Mouse (Mus musculus) heart, embryonic 12.5 days (tissue): Measurements from ENCODE around the gene Gpat3. TPM values are rescaled to one million over a fixed set of nuclear protein-coding genes. Genes with fewer than 3 reads are reported as not detected.

ENCODE experiments used
- ATAC-seq: fragments of 200-750 bp; cut with Nextera tagmentation; 2 replicates; pipeline ENCODE4 v1.8.0; 2017; ENCODE audit warnings: moderate TSS enrichment, moderate library complexity; ENCODE audit not compliant: insufficient number of reproducible peaks, low FRiP score
- H3K27ac ChIP-seq: fragments of 300-500 bp; sonication (generic); 2 replicates; pipeline ENCODE4 v1.5.1; 2016; ENCODE audit warnings: mild to moderate bottlenecking, moderate library complexity; ENCODE audit not compliant: poor library complexity, severe bottlenecking
- H3K27me3 ChIP-seq: fragments of 300-500 bp; sonication (generic); replicated peaks from 2 replicates; pipeline ENCODE4 v1.6.1; 2016; ENCODE audit warnings: mild to moderate bottlenecking, moderate library complexity
- H3K36me3 ChIP-seq: fragments of 300-500 bp; sonication (generic); 2 replicates; pipeline ENCODE4 v1.6.1; 2016; ENCODE audit warnings: mild to moderate bottlenecking, moderate library complexity
- H3K4me1 ChIP-seq: fragments of 300-500 bp; sonication (generic); replicated peaks from 2 replicates; pipeline ENCODE4 v1.6.1; 2016; ENCODE audit warnings: mild to moderate bottlenecking
- H3K4me2 ChIP-seq: fragments of 300-500 bp; sonication (generic); 2 replicates; pipeline ENCODE4 v1.6.1; 2016; ENCODE audit warnings: mild to moderate bottlenecking, moderate library complexity
- H3K4me3 ChIP-seq: fragments of 300-500 bp; sonication (generic); 2 replicates; pipeline ENCODE4 v1.5.1; 2016; ENCODE audit warnings: mild to moderate bottlenecking
- H3K9ac ChIP-seq: fragments of 300-500 bp; sonication (generic); 2 replicates; pipeline ENCODE4 v1.6.1; 2016; ENCODE audit warnings: mild to moderate bottlenecking, moderate library complexity
- H3K9me3 ChIP-seq: fragments of 300-500 bp; sonication (generic); replicated peaks from 2 replicates; pipeline ENCODE4 v1.6.1; 2016; ENCODE audit warnings: mild to moderate bottlenecking, moderate library complexity
- WGBS: fragments of 180-500 bp; shearing (Covaris S2); methylation state at CpG from one replicate; pipeline ENCODE4 v1.1.7; 2016; 5-methylcytosine and 5-hydroxymethylcytosine counted together
- polyA plus RNA-seq: library from polyadenylated mRNA; unstranded; fragments of >200 nt; fragmentation: Nextera tagmentation; extraction: Ambion mirVana; gene quantifications from 2 replicates; pipeline ENCODE4 v1.2.1, GENCODE M21; 2016

The Gpat3 gene
- polyA plus RNA-seq, 1 experiment from 2014 or later: 12.1 TPM

DNA sequence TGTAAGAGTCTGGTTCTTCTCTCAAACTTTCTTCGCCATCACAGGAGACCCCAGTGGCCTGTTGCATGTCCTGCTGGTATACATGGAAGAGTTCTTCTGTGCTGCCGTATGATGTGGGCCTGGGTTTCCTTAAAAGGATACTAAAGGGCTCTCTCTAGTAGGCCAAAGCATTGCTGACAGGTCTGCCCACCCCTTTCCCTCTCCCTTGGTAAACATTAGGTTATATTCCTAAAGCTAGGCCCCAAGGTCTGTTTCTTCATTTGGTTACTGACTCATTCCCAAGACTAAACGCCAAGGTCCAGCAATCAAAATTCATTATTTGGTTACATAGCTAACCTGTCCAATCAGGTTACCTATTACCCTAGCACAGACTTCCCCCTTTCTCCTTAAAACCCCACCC is 12.8 kb upstream of the Gpat3 start:
- Histone ChIP-seq H3K27ac (no peak overlapping the region), H3K9ac (no peak overlapping the region), H3K27me3 (no peaks in the 10 kb centered on the region), H3K9me3 (no peaks in the 10 kb centered on the region), H3K4me1 (peaks cover 13% of the 10 kb centered on the region), H3K4me3 (no peak overlapping the region), H3K4me2 (no peak overlapping the region), H3K36me3 (no peaks in the 10 kb centered on the region)
- no peak for ATAC-seq
- 79% methylated on average over 3 of the region's 3 CpGs for WGBS

DNA sequence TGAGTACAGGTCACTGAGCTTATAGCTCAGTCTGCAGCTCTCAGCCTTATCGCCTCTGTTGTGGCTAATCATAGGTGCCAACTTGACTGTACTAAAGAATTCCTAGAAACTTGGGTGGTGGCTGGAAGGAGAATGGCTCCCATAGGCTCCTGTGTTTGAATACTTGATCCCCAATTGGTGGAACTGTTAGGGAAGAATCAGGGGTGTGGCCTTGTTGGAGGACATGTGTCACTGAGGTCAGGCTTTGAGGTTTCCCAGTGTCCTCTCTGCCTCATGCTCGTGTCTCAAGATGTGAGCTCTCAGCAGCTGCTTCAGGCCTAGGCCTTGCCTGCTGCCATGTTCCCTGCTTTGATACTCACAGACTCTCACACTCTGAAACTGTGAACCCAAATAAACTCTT is 11.7 kb upstream of the Gpat3 start:
- Histone ChIP-seq H3K27ac (no peak overlapping the region), H3K36me3 (no peaks in the 10 kb centered on the region), H3K4me3 (no peak overlapping the region), H3K9ac (no peak overlapping the region), H3K4me1 (peaks cover 20% of the 10 kb centered on the region), H3K4me2 (no peak overlapping the region), H3K9me3 (no peaks in the 10 kb centered on the region), H3K27me3 (no peaks in the 10 kb centered on the region)
- ATAC-seq: no peak
- WGBS: 69% methylated on average over 2 of the region's 2 CpGs

DNA sequence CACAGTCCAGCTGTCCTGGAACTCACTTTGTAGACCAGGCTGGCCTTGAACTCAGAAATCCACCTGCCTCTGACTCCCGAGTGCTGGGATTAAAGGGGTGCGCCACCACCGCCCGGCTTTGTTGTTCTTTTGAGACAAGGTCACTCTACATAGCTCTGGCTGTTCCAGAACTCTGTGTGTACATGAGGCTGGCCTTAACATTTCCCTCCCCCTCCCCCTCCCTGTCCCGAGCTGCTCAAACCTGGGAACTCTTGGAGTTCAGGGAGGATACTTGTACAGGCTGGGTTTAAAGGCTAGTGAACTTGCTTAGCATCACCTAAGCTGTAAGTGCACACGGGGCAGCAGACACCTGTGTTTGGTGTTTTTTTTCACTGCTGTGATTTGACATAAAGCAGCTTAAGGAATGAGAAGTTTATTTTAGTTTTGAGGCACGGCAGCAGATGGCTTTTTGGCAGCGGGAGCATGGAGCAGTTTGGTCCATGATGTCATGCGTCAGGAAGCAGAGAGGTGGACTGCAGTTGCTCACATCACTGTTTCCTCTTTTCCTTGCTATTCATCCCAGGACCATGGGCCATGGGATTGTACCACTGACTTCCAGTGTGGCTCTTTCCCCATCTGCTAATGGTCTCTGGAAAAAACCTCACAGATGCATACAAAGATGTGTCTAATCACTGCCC is 9.5 kb upstream of the Gpat3 start:
- H3K27me3 ChIP-seq: no peaks in the 10 kb centered on the region
- H3K27ac ChIP-seq: peak overlapping the region; percentile 72
- H3K9me3 ChIP-seq: no peaks in the 10 kb centered on the region
- no peak overlapping the region for H3K4me3 ChIP-seq
- WGBS: 37% methylated on average over 9 of the region's 9 CpGs
- no peak for ATAC-seq
- H3K4me1 ChIP-seq: peaks cover 20% of the 10 kb centered on the region
- no peaks in the 10 kb centered on the region for H3K36me3 ChIP-seq
- no peak overlapping the region for H3K4me2 ChIP-seq
- no peak overlapping the region for H3K9ac ChIP-seq

DNA sequence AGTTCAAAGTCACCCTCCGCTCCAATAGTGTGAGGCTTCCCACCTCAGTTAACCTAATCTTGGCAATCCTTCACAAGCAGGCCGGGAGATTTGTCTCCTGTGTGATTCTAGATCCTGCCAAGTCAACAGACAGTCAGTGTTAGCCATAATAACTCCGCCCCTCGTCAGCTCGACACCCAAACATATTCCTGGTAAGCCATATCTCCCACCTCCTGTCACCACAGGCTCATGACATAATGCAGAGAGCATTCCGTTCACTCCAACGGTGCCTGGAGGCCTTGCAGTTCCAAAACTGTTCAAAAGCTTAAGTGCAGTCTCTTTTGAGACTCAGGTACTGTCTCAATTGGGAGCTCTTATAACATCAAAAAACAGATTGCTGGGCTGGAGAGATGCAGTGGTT is 7.6 kb upstream of the Gpat3 start:
- H3K36me3 ChIP-seq: 0 out of 2 replicates have a peak, but pooled peaks cover 4% of the 10 kb centered on the region
- WGBS: 13% methylated on average over 7 of the region's 7 CpGs
- H3K4me1 ChIP-seq: peaks cover 20% of the 10 kb centered on the region
- no peak overlapping the region for H3K4me3 ChIP-seq
- peak overlapping the region; percentile 78 for H3K27ac ChIP-seq
- H3K9me3 ChIP-seq: peaks cover 11% of the 10 kb centered on the region
- H3K4me2 ChIP-seq: no peak overlapping the region
- peak; percentile 86 for ATAC-seq
- H3K9ac ChIP-seq: no peak overlapping the region
- H3K27me3 ChIP-seq: no peaks in the 10 kb centered on the region

DNA sequence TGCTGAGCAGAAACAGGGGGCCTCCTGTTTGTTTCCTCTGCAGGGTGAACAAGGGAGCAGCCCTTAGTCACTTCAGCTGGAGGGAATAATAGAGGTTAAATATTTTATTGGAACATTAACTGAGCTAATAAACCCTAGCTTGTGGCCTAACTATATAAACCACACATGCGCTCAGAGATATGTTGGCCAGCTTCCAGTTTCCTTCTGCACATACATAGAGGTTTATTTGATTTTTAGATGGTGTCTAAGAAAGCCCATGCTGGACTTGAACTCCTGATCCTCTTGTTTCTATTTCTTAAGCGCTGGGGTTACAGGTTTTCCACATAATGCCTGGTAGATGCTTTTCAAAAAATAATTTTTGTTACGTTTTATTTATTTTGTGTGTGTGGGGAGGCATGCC is 1.0 kb upstream of the Gpat3 start:
- H3K9me3 ChIP-seq: peaks cover 11% of the 10 kb centered on the region
- peaks cover 19% of the 10 kb centered on the region; the same call in 1 of the 2 replicates for H3K4me1 ChIP-seq
- 56% methylated on average over 3 of the region's 3 CpGs for WGBS
- H3K27me3 ChIP-seq: no peaks in the 10 kb centered on the region
- no peak overlapping the region for H3K27ac ChIP-seq
- H3K4me3 ChIP-seq: peak overlapping the region; percentile 69
- peak overlapping the region; percentile 83 for H3K4me2 ChIP-seq
- ATAC-seq: no peak
- H3K36me3 ChIP-seq: 0 out of 2 replicates have a peak, but pooled peaks cover 7% of the 10 kb centered on the region
- H3K9ac ChIP-seq: peak overlapping the region; percentile 86

DNA sequence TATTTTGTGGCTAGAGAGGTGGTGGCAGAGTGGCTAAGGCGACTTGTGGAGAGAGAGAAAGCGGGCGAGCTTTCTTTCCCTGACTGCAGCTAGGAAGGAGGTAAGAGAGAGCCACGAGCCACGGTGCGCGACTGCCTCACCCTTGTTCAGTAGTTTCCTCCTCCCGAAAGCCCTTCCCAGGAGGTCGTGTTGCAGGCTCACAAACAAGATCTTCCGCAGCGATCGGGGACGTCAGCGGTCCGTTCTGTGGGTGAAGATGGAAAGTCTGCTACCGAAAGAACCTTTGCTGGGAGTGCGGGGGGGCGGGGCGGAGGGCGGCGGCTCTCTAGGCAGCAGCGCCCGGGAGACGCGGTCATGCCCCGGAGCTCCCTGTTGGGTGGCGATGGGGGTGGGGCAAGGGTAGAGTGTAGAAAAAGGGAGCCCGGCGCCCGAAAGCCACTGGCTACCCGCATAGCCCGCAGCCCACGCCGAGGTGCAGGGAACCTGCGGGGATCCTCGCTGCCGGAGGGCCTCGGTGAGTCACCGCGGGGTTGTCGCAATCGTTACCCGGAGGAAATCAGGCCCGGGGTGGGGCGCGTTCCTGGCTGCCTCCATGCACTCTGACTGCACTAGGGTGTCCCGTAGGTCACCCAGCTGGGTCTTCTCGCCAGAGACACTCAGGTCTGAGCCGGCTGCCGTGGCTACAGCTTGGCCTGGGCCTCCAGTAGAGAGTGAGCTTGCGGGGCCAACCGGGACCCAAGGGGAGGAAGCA is 510 bp downstream of the Gpat3 start:
- ATAC-seq: peak; percentile 79
- no peaks in the 10 kb centered on the region for H3K27me3 ChIP-seq
- under 1% methylated on average over 51 of the region's 52 CpGs for WGBS
- 0 out of 2 replicates have a peak, but pooled peaks cover 9% of the 10 kb centered on the region for H3K36me3 ChIP-seq
- peak overlapping the region; percentile 94 for H3K27ac ChIP-seq
- H3K4me1 ChIP-seq: peaks cover 19% of the 10 kb centered on the region; the same call in 1 of the 2 replicates
- peaks cover 11% of the 10 kb centered on the region for H3K9me3 ChIP-seq
- H3K4me2 ChIP-seq: peak overlapping the region; percentile 83
- peak overlapping the region; percentile 86 for H3K9ac ChIP-seq
- peak overlapping the region; percentile 69 for H3K4me3 ChIP-seq

DNA sequence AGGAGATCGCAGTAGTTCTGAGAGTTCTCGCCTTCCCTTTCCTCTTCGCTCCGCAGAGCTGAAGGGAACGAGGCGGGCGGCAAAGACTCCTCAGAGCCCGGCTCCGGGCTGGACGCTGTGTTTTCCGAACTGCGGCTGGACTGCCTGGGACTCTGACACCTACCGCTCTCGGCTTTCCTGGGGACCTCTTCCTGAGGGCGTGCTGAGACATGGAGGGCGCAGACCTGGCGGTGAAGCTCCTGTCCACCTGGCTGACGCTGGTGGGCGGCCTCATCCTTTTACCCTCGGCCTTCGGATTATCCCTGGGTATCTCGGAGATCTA is 1.0 kb downstream of the Gpat3 start:
- ATAC-seq: peak; percentile 37; the same call in 1 of the 2 replicates
- under 1% methylated on average over 22 of the region's 22 CpGs for WGBS
- Histone ChIP-seq H3K4me2 (peak overlapping the region; percentile 83), H3K4me3 (peak overlapping the region; percentile 69), H3K27me3 (no peaks in the 10 kb centered on the region), H3K36me3 (0 out of 2 replicates have a peak, but pooled peaks cover 9% of the 10 kb centered on the region), H3K27ac (peak overlapping the region; percentile 94), H3K4me1 (peaks cover 19% of the 10 kb centered on the region; the same call in 1 of the 2 replicates), H3K9ac (peak overlapping the region; percentile 86), H3K9me3 (peaks cover 10% of the 10 kb centered on the region)

DNA sequence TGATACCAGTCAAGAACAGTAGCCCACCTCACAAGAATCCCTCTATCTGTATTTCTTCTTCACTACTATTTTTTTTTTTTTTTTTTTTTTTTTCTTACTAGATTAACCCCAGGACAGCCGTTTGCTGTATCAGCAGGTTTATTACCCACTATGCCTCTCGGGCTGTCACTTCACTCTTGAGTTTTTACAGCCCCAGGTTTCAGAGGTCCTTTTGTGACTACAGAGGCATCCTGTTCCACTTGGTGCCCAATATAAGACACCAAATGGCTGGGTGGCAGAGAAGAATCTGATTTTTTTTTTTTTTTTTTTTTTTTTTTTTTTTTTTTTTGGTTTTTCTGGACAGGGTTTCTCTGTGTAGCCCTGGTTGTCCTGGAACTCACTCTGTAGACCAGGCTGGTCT is 1.6 kb downstream of the Gpat3 start:
- H3K9ac ChIP-seq: peak overlapping the region; percentile 86
- no peak for ATAC-seq
- peak overlapping the region; percentile 83 for H3K4me2 ChIP-seq
- peaks cover 4% of the 10 kb centered on the region; the same call in 1 of the 2 replicates for H3K9me3 ChIP-seq
- no peaks in the 10 kb centered on the region for H3K27me3 ChIP-seq
- 0 out of 2 replicates have a peak, but pooled peaks cover 9% of the 10 kb centered on the region for H3K36me3 ChIP-seq
- peak overlapping the region; percentile 69 for H3K4me3 ChIP-seq
- H3K4me1 ChIP-seq: peaks cover 21% of the 10 kb centered on the region; the same call in 1 of the 2 replicates
- 0 out of 2 replicates have a peak overlapping the region, but pooled peaks have one; percentile 94 for H3K27ac ChIP-seq
- WGBS: 4% methylated on average over 2 of the region's 2 CpGs

DNA sequence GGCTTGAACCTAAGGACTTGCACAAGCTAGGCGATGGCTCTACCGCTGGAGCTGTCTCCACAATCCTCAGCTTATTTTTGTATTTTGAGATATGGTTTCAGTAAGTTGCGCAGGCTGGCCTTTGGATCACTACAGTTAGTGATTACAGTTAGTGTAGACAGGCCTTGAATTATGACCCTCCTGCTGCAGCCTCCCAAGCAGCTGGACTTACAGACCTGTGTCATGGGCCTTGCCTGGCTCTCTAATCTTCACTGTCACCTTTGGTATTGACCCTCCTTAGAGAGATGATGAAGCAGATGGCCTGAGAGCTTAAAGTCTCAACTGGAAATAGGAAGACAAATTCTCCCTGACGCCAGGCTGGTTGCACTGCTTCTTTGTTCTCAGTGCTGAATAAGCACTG is 8.4 kb downstream of the Gpat3 start:
- 67% methylated on average over 4 of the region's 4 CpGs for WGBS
- Histone ChIP-seq H3K27ac (no peak overlapping the region), H3K4me2 (no peak overlapping the region), H3K36me3 (0 out of 2 replicates have a peak, but pooled peaks cover 6% of the 10 kb centered on the region), H3K9me3 (no peaks in the 10 kb centered on the region), H3K9ac (no peak overlapping the region), H3K4me3 (no peak overlapping the region), H3K4me1 (0 out of 2 replicates have a peak, but pooled peaks cover 2% of the 10 kb centered on the region), H3K27me3 (no peaks in the 10 kb centered on the region)
- ATAC-seq: no peak

DNA sequence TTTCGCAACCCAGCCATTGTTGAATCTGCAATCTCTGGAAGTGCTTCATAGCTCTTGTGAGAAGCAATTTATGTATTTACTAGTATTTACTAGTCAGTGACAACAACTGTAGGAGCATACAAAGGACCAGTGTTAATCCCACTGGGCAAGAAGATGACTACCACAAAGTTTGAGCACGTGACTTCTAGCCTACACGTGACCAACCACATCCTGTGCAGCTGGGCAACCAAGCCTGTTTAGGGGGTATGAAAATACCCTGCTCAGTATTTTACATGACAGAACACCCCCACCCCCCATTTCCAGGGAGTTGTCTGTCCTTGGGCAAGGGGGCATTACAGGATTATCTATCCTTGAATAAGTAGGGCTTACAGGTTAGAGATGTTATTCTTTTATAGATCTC is 11.0 kb downstream of the Gpat3 start:
- no peak for ATAC-seq
- Histone ChIP-seq H3K9ac (no peak overlapping the region), H3K36me3 (no peaks in the 10 kb centered on the region), H3K4me1 (peaks cover 22% of the 10 kb centered on the region), H3K4me2 (no peak overlapping the region), H3K27ac (no peak overlapping the region), H3K27me3 (no peaks in the 10 kb centered on the region), H3K4me3 (no peak overlapping the region), H3K9me3 (no peaks in the 10 kb centered on the region)
- WGBS: 85% methylated on average over 3 of the region's 3 CpGs

DNA sequence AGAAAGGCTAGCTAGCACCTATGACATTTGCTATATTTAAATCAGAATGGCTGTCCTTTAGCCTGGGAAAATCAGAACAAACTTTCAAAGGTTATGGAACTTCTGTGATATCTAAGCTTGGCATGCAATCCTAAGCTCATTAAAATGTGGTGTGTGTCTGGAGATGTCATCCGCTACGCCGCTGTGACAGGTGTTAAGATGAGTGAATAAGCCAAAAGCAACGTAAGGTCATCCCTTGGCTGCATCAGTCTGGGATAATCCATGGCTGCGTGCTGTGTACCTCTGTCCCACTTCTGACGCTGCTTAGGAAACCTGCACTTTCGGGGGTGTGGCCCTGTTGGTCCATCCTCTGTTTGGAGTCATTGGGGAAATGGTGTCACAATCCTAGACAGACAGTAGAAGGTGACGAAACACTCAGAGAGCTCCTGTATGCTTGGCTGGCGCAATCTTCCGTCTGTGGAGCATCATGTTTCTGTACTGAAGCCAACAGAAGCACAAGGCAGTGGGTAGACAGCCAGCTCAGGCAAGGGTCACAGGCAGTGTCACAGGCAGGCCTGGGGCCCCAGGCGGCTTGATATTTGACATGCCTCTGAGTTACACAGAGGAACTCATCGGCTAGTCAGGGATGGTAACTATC is 15.0 kb downstream of the Gpat3 start:
- ATAC-seq: peak; percentile 83
- H3K9me3 ChIP-seq: no peaks in the 10 kb centered on the region
- no peak overlapping the region for H3K4me3 ChIP-seq
- peak overlapping the region; percentile 21; the same call in 1 of the 2 replicates for H3K4me2 ChIP-seq
- H3K4me1 ChIP-seq: peaks cover 30% of the 10 kb centered on the region
- H3K9ac ChIP-seq: no peak overlapping the region
- H3K27ac ChIP-seq: peak overlapping the region; percentile 75
- H3K36me3 ChIP-seq: 0 out of 2 replicates have a peak, but pooled peaks cover 2% of the 10 kb centered on the region
- 46% methylated on average over 12 of the region's 12 CpGs for WGBS
- no peaks in the 10 kb centered on the region for H3K27me3 ChIP-seq
